Mouse (Mus musculus): ENCODE measurements around the gene Krt24.

DNA sequence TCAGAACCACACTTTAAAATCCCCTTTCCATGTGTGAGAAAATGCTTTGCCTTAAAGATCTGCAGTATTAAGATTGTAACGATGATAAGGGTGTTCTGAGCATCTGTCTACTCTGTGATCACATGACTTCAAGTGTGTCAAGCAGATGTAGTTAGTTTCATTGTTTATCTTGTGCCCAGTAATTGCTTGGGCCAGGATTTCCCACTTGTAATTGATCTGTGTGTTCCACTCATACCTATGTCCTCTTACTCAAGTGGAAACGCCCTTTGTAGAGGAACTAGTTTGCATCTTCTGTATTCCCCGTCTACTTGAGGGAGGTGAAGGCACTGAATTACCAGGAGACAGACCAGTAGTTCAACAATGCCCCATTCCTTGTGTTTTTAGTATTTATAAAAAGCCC, 34.4 kb downstream of the Krt24 start:
- TF ChIP-seq CTCF (IDR thresholded peaks at IDR 0.05; ENCODE audit: low read depth) (no peak), EP300 (IDR thresholded peaks at IDR 0.05; ENCODE audit: low read depth) (no peak)
